Mouse (Mus musculus): ENCODE measurements around the gene Cryzl1. TPM values are rescaled to one million over a fixed set of nuclear protein-coding genes. Genes with fewer than 3 reads are reported as not detected.

Gene Cryzl1
- polyA plus RNA-seq, 1 experiment, result 42.5 TPM

GRCm38 (mm10) chr16:91765121-91765815, 36.5 kb upstream of the Cryzl1 start:
- no peak overlapping the region for H3K27ac ChIP-seq (ENCODE audit: control insufficient read depth, insufficient read depth, low read depth, low read length, poor library complexity)
- WGBS, result 86% methylated on average over 15 of the region's 15 CpGs
- H3K4me1 ChIP-seq (ENCODE audit: control insufficient read depth, insufficient read depth, low read length), result no peaks in the 10 kb centered on the region; the same call in 1 of the 2 replicates
- no peak overlapping the region for H3K4me3 ChIP-seq (replicated peaks; ENCODE audit: control insufficient read depth, low read depth, low read length)
- TF ChIP-seq POLR2A (IDR thresholded peaks at IDR 0.05; ENCODE audit: borderline replicate concordance, control insufficient read depth, low read depth, low read length), result no peak
- TF ChIP-seq CTCF (IDR thresholded peaks at IDR 0.05; ENCODE audit: control insufficient read depth, insufficient read depth, low read length), result no peak

GRCm38 (mm10) chr16:91764414-91764813, 35.6 kb upstream of the Cryzl1 start:
- TF ChIP-seq CTCF (IDR thresholded peaks at IDR 0.05; ENCODE audit: control insufficient read depth, insufficient read depth, low read length), result no peak
- TF ChIP-seq POLR2A (IDR thresholded peaks at IDR 0.05; ENCODE audit: borderline replicate concordance, control insufficient read depth, low read depth, low read length), result no peak

GRCm38 (mm10) chr16:91763975-91764374, 35.2 kb upstream of the Cryzl1 start:
- Histone ChIP-seq H3K4me3 (replicated peaks; ENCODE audit: control insufficient read depth, low read depth, low read length) (no peak overlapping the region), H3K4me1 (ENCODE audit: control insufficient read depth, insufficient read depth, low read length) (no peaks in the 10 kb centered on the region; the same call in 1 of the 2 replicates), H3K27ac (ENCODE audit: control insufficient read depth, insufficient read depth, low read depth, low read length, poor library complexity) (no peak overlapping the region)
- WGBS, result 30% methylated on average over 6 of the region's 6 CpGs
- TF ChIP-seq POLR2A (IDR thresholded peaks at IDR 0.05; ENCODE audit: borderline replicate concordance, control insufficient read depth, low read depth, low read length) (no peak), CTCF (IDR thresholded peaks at IDR 0.05; ENCODE audit: control insufficient read depth, insufficient read depth, low read length) (no peak)

More at GRCm38 (mm10) chr16:91764414-91764813, 35.6 kb upstream of the Cryzl1 start:
- Histone ChIP-seq H3K4me1 (ENCODE audit: control insufficient read depth, insufficient read depth, low read length) (no peaks in the 10 kb centered on the region; the same call in 1 of the 2 replicates), H3K4me3 (replicated peaks; ENCODE audit: control insufficient read depth, low read depth, low read length) (no peak overlapping the region), H3K27ac (ENCODE audit: control insufficient read depth, insufficient read depth, low read depth, low read length, poor library complexity) (no peak overlapping the region)
- WGBS, result 66% methylated on average over 6 of the region's 6 CpGs

GRCm38 (mm10) chr16:91762476-91762875, 33.7 kb upstream of the Cryzl1 start:
- TF ChIP-seq POLR2A (IDR thresholded peaks at IDR 0.05; ENCODE audit: borderline replicate concordance, control insufficient read depth, low read depth, low read length), result no peak
- no peak for TF ChIP-seq CTCF (IDR thresholded peaks at IDR 0.05; ENCODE audit: control insufficient read depth, insufficient read depth, low read length)
- no peaks in the 10 kb centered on the region; the same call in 1 of the 2 replicates for H3K4me1 ChIP-seq (ENCODE audit: control insufficient read depth, insufficient read depth, low read length)
- 75% methylated on average over 7 of the region's 7 CpGs for WGBS
- no peak overlapping the region for H3K4me3 ChIP-seq (replicated peaks; ENCODE audit: control insufficient read depth, low read depth, low read length)
- no peak overlapping the region for H3K27ac ChIP-seq (ENCODE audit: control insufficient read depth, insufficient read depth, low read depth, low read length, poor library complexity)

- no peak overlapping the region for H3K27ac ChIP-seq (ENCODE audit: control insufficient read depth, insufficient read depth, low read depth, low read length, poor library complexity)
- no peak overlapping the region for H3K4me3 ChIP-seq (replicated peaks; ENCODE audit: control insufficient read depth, low read depth, low read length)
- no peak for TF ChIP-seq POLR2A (IDR thresholded peaks at IDR 0.05; ENCODE audit: borderline replicate concordance, control insufficient read depth, low read depth, low read length)
- no peak for TF ChIP-seq CTCF (IDR thresholded peaks at IDR 0.05; ENCODE audit: control insufficient read depth, insufficient read depth, low read length)
- H3K4me1 ChIP-seq (ENCODE audit: control insufficient read depth, insufficient read depth, low read length), result no peaks in the 10 kb centered on the region; the same call in 1 of the 2 replicates
- WGBS, result 6% methylated on average over 3 of the region's 3 CpGs
Measured at GRCm38 (mm10) chr16:91761761-91762160, 33.0 kb upstream of the Cryzl1 start.

GRCm38 (mm10) chr16:91761202-91761601, 32.4 kb upstream of the Cryzl1 start:
- H3K27ac ChIP-seq (ENCODE audit: control insufficient read depth, insufficient read depth, low read depth, low read length, poor library complexity), result no peak overlapping the region
- 83% methylated on average over 9 of the region's 9 CpGs for WGBS

GRCm38 (mm10) chr16:91754957-91755356, 26.2 kb upstream of the Cryzl1 start:
- TF ChIP-seq POLR2A (IDR thresholded peaks at IDR 0.05; ENCODE audit: borderline replicate concordance, control insufficient read depth, low read depth, low read length) (no peak), CTCF (IDR thresholded peaks at IDR 0.05; ENCODE audit: control insufficient read depth, insufficient read depth, low read length) (no peak)
- no peak overlapping the region for H3K27ac ChIP-seq (ENCODE audit: control insufficient read depth, insufficient read depth, low read depth, low read length, poor library complexity)
- WGBS, result 6% methylated on average over 6 of the region's 6 CpGs
- 0 out of 2 replicates have a peak, but pooled peaks cover 2% of the 10 kb centered on the region for H3K4me1 ChIP-seq (ENCODE audit: control insufficient read depth, insufficient read depth, low read length)
- H3K4me3 ChIP-seq (replicated peaks; ENCODE audit: control insufficient read depth, low read depth, low read length), result no peak overlapping the region

More at GRCm38 (mm10) chr16:91761202-91761601, 32.4 kb upstream of the Cryzl1 start:
- TF ChIP-seq POLR2A (IDR thresholded peaks at IDR 0.05; ENCODE audit: borderline replicate concordance, control insufficient read depth, low read depth, low read length) (no peak), CTCF (IDR thresholded peaks at IDR 0.05; ENCODE audit: control insufficient read depth, insufficient read depth, low read length) (no peak)
- no peak overlapping the region for H3K4me3 ChIP-seq (replicated peaks; ENCODE audit: control insufficient read depth, low read depth, low read length)
- no peaks in the 10 kb centered on the region; the same call in 1 of the 2 replicates for H3K4me1 ChIP-seq (ENCODE audit: control insufficient read depth, insufficient read depth, low read length)

GRCm38 (mm10) chr16:91753611-91754010, 24.8 kb upstream of the Cryzl1 start:
- H3K4me1 ChIP-seq (ENCODE audit: control insufficient read depth, insufficient read depth, low read length), result 0 out of 2 replicates have a peak, but pooled peaks cover 2% of the 10 kb centered on the region
- TF ChIP-seq POLR2A (IDR thresholded peaks at IDR 0.05; ENCODE audit: borderline replicate concordance, control insufficient read depth, low read depth, low read length) (no peak), CTCF (IDR thresholded peaks at IDR 0.05; ENCODE audit: control insufficient read depth, insufficient read depth, low read length) (no peak)

More at GRCm38 (mm10) chr16:91753611-91754010, 24.8 kb upstream of the Cryzl1 start:
- Histone ChIP-seq H3K4me3 (replicated peaks; ENCODE audit: control insufficient read depth, low read depth, low read length) (no peak overlapping the region), H3K27ac (ENCODE audit: control insufficient read depth, insufficient read depth, low read depth, low read length, poor library complexity) (no peak overlapping the region)
- WGBS, result 81% methylated on average over 4 of the region's 4 CpGs
